Mouse (Mus musculus) lung, postnatal 25 days (tissue): ENCODE results near the gene Smarcd3.
"Not testable (repeated sequence)": the region's sequence is repeated elsewhere in the genome, so short reads cannot be mapped to it uniquely, and the experiment has no call there.

Source experiments
- DNase-seq: peaks from one replicate; pipeline ENCODE4 v3.0.0; 2022; ENCODE audit warnings: low spot score

The Smarcd3 gene

DNA sequence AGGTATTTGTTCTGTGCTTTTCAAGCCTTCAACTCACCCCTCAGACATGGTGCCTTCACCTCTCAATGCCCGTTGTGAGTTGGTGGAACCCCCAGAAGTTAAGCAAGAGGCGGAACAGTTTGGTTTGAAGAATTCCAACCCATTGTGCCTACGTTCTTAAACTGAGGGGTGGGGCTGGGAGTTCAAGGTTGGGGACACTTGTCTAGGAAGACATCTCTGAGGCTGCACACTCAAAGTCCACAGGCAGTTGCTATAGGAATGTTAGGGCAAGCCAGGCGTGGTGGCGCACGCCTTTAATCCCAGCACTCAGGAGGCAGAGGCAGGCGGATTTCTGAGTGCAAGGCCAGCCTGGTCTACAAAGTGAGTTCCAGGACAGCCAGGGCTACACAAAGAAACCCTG is 68.9 kb downstream of the Smarcd3 start:
- not testable (repeated sequence) for DNase-seq

DNA sequence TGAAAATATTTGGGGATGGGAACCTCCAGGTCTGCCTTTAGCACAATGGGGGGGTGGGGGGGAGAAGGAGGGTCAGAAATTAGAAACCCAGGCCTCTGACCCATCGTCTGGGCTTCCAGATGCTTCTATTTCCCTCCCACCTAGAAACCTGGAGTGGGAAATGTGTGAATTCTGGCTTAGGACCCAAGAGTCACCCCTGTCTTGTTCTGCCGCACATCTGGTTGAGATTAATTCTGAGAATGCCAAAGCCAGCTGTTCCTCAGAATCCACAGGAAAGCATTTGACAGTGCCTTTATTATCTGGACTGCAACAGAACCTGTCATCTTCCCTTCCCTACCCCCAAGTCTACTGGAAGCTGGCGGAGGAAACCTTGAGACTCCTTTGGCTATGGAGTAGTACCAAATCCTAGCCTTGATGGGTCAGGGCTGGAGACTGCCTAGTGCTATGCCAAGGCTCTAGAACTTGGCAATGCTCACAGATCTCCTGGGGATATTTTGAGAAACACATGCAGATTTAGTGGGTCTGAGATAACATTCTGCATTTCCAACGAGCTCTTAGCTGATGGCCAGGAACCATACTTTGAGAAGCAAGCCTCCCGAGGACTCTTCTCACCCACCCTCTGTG is 70.5 kb downstream of the Smarcd3 start:
- DNase-seq = no peak

DNA sequence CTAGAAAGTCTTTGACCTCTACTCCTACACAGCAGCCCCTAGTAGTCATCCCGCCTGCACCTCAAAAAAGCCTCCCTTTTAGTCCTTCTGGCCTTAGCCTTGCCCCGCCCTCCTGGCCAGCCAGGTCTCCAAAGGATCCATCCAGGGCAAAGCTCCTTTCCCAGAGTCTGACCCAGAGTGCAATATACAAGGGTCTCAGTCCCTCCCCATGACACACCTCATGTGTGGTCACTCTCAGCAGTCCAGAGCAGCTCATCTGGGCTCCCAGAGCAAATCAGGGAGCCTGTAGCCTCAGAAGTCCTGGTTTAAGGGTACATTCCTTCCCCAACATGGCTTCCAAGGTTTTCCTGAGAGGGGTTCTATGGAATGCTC is 72.9 kb downstream of the Smarcd3 start:
- no peak for DNase-seq

DNA sequence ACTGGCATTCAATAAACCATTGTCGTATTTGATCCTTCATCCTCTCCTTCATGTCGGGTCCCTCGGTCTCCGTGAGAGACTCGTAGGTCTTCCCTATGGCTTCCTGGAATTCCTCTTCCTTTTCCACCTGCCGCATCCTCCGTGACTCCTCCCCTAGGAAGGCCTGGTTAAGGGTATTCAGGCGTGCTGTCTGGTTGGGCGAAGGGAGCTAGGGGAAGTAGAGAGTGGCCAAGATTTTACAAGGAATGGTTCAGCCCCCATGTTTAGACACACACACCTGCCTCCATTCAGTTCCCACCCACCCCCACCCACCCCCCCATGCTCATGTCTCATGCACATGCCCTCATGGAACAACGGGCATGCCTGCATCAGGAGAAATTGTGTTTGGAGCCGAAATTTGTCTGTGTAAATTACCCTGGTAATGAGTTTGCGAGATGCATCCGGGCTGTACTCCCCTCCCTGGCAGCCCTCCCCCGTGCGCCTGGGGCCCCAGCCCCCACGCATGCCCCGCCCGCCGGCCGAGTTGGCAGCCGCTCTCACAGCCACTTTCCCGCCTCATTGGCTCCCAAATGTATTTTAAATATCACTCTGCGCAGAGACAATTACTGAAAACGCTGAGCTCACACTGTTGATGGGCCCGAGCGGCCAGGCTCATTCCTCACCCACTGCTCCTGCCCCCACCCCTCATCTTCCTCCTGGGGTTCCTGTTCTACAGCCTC is 73.5 kb downstream of the Smarcd3 start:
- DNase-seq = no peak

GRCm38 (mm10) chr5:24542643-24543042 is 81.6 kb downstream of the Smarcd3 start:
- no peak for DNase-seq

DNA sequence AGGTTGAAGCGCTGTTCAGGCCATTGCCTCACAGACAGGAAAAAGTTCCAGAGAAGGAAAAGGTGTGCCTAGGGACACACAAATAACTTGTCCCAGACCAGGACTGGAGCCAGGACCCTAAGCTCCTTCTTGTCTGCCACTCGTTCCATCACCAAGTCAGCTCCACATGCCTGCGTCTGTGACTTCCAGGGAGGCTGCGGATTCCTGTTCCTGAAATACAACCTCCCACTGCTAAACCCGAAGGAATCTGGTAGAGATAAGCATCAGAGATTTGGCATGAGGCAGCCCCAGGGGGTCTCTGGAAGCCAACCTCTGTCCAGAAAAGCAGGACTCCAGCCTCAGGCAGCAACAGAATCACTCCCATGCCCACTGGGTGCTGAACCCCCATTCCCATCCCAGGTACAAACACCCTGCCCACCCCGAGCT is 83.1 kb downstream of the Smarcd3 start:
- no peak for DNase-seq
